ENCODE assay signal across 30 mouse cellular contexts in genomic region chr4:130211870-130212269, GRCm38 (mm10). TPM values are rescaled to one million over a fixed set of nuclear protein-coding genes. Genes with fewer than 3 reads are reported as not detected.
DNase-seq lines count a peak whose midpoint lies in the region; ATAC-seq and TF ChIP-seq lines count a peak whose summit lies in the region.
"Had no signal": no experiment of that assay in that cellular context is flagged by ENCODE, and none has a peak within 500 bp of the region (broad histone marks: within the 10 kb centered on the region; RNA-seq: fewer than 3 reads in every experiment).

No protein-coding gene starts in this region.

- TF ChIP-seq RAD21 in MEL (IDR thresholded peaks at IDR 0.05; ENCODE audit: low read depth, low read length) = no peak

- peak; percentile 58 to 63; a peak in 3 of 4 replicates for TF ChIP-seq EP300 in MEL (IDR thresholded peaks at IDR 0.05; ENCODE audit: low read depth in 1 of 2, low read length in 2 of 2)
- TF ChIP-seq EP300 in liver, embryonic 14.5 days (IDR thresholded peaks at IDR 0.05; ENCODE audit: low read depth) = peak; percentile 14; the same call in 1 of the 2 replicates

- H3K4me3 ChIP-seq in MEL (ENCODE audit: control insufficient read depth in 1 of 2, insufficient read depth in 1 of 2, low read depth in 2 of 2, low read length in 2 of 2) = no peak overlapping the region
- no peak overlapping the region for H3K4me3 ChIP-seq in liver, embryonic 14.5 days (ENCODE audit: insufficient read depth in 1 of 2, low read depth in 2 of 2, low read length in 2 of 2)
- H3K4me3 ChIP-seq: embryonic facial prominence, embryonic 12.5 days; embryonic facial prominence, embryonic 15.5 days; gastrocnemius, adult 2 months; hindbrain, embryonic 13.5 days had no signal

- WGBS in liver, embryonic 14.5 days (ENCODE audit: insufficient replicate concordance) = 55% methylated on average over 2 of the region's 2 CpGs

- TF ChIP-seq POLR2A in MEL (IDR thresholded peaks at IDR 0.05; ENCODE audit: control insufficient read depth in 1 of 2, insufficient read depth in 1 of 2, low read depth in 1 of 2, low read length in 2 of 2, poor library complexity in 1 of 2) = no peak

- H3K9ac ChIP-seq in MEL (ENCODE audit: control insufficient read depth, low read depth, low read length, poor library complexity, severe bottlenecking) = no peak overlapping the region
- H3K9ac ChIP-seq in liver, embryonic 14.5 days (replicated peaks) = 0 out of 2 replicates have a peak overlapping the region, but pooled peaks have one; percentile 12
- H3K9ac ChIP-seq: embryonic facial prominence, embryonic 12.5 days; embryonic facial prominence, embryonic 15.5 days; forebrain, postnatal 0 days; hindbrain, embryonic 13.5 days had no signal

- H3K36me3 ChIP-seq in MEL (ENCODE audit: control insufficient read depth in 1 of 2, insufficient read depth in 2 of 2, low read length in 2 of 2) = peaks cover 0 to 17% of the 10 kb centered on the region in 2 experiments; a peak in 2 of 4 replicates
- H3K36me3 ChIP-seq in liver, embryonic 14.5 days (replicated peaks; ENCODE audit: control insufficient read depth, insufficient read depth, low read depth) = no peaks in the 10 kb centered on the region
- H3K36me3 ChIP-seq: embryonic facial prominence, embryonic 12.5 days; embryonic facial prominence, embryonic 15.5 days; hindbrain, embryonic 13.5 days had no signal

- H3K27ac ChIP-seq in MEL (ENCODE audit: control insufficient read depth, low read depth, low read length) = no peak overlapping the region
- H3K27ac ChIP-seq in liver, embryonic 14.5 days = peak overlapping the region; percentile 21
- H3K27ac ChIP-seq: embryonic facial prominence, embryonic 12.5 days; embryonic facial prominence, embryonic 15.5 days; gastrocnemius, adult 2 months; hindbrain, embryonic 13.5 days had no signal

- ATAC-seq in liver, embryonic 14.5 days (ENCODE audit: insufficient read depth) = peak; percentile 44; the same call in 1 of the 2 replicates
- peak; percentile 38; the same call in 1 of the 2 replicates for ATAC-seq in megakaryocyte-erythroid progenitor cell, adult 5-6 weeks (replicated peaks; ENCODE audit: low FRiP score, low TSS enrichment, poor library complexity, severe bottlenecking)
- ATAC-seq: forebrain, embryonic 14.5 days; forebrain, postnatal 0 days; hindbrain, embryonic 16.5 days had no signal

- peaks cover 8 to 26% of the 10 kb centered on the region in 2 experiments for H3K4me1 ChIP-seq in MEL (ENCODE audit: control insufficient read depth in 1 of 2, insufficient read depth in 2 of 2, low read length in 2 of 2)
- H3K4me1 ChIP-seq in liver, embryonic 14.5 days (replicated peaks; ENCODE audit: control insufficient read depth in 2 of 2, insufficient read depth in 2 of 2, low read length in 1 of 2) = peaks cover 30 to 35% of the 10 kb centered on the region in 2 experiments
- H3K4me1 ChIP-seq: embryonic facial prominence, embryonic 12.5 days; embryonic facial prominence, embryonic 15.5 days; hindbrain, embryonic 13.5 days had no signal

- no peaks in the 10 kb centered on the region for H3K27me3 ChIP-seq in MEL (ENCODE audit: control insufficient read depth in 1 of 2, insufficient read depth in 2 of 2, low read length in 2 of 2)
- no peaks in the 10 kb centered on the region for H3K27me3 ChIP-seq in liver, embryonic 14.5 days (ENCODE audit: control insufficient read depth, insufficient read depth, low read length)
- H3K27me3 ChIP-seq: embryonic facial prominence, embryonic 12.5 days; hindbrain, embryonic 13.5 days had no signal

- DNase-seq in 416B (ENCODE audit: low read depth) (peak; percentile 34), MEL (ENCODE audit: low read depth, low spot score) (peak; percentile 50)
- DNase-seq in liver, embryonic 14.5 days (ENCODE audit: low read depth in 3 of 3, low spot score in 3 of 3) = no peak
- no peak for DNase-seq in cerebellum, adult 11-12 months
- no peak for DNase-seq in right cerebral cortex, adult 2 months (ENCODE audit: low spot score in 2 of 2)
- DNase-seq: adrenal gland, adult 8-10 months; adrenal gland, postnatal 25 days; cerebellum, adult 18-20 months; cerebellum, adult 9-10 months; cerebellum, postnatal 25 days; forebrain, postnatal 0 days; gastrocnemius, adult 2 months; gastrocnemius, postnatal 14 days; heart, adult 11 months had no signal

- no peak for TF ChIP-seq CTCF in MEL (IDR thresholded peaks at IDR 0.05 in 2 of 3, conservative IDR thresholded peaks at IDR 0.05 in 1 of 3; ENCODE audit: control insufficient read depth in 1 of 3, insufficient read depth in 1 of 3, low read depth in 2 of 3, low read length in 3 of 3, poor library complexity in 1 of 3, severe bottlenecking in 1 of 3)
- TF ChIP-seq CTCF in liver, embryonic 14.5 days (IDR thresholded peaks at IDR 0.05; ENCODE audit: low read depth) = no peak

- no peak overlapping the region; the same call in 1 of the 2 replicates for H3K4me2 ChIP-seq in liver, embryonic 14.5 days (ENCODE audit: low read depth)
- H3K4me2 ChIP-seq: embryonic facial prominence, embryonic 12.5 days; embryonic facial prominence, embryonic 15.5 days; heart, embryonic 11.5 days; hindbrain, embryonic 13.5 days had no signal

- no peaks in the 10 kb centered on the region for H3K79me2 ChIP-seq in MEL (ENCODE audit: control insufficient read depth, insufficient read depth, low read length, poor library complexity)

- H3K9me3 ChIP-seq in MEL (replicated peaks; ENCODE audit: insufficient read depth, low read length) = no peaks in the 10 kb centered on the region
- no peaks in the 10 kb centered on the region for H3K9me3 ChIP-seq in liver, embryonic 14.5 days (ENCODE audit: control insufficient read depth, low read length)
- H3K9me3 ChIP-seq: embryonic facial prominence, embryonic 12.5 days; embryonic facial prominence, embryonic 15.5 days; hindbrain, embryonic 13.5 days had no signal

TF ChIP-seq in MEL, 35 proteins besides CTCF, POLR2A, EP300 and RAD21:
- TF ChIP-seq RCOR1 (IDR thresholded peaks at IDR 0.05; ENCODE audit: low read depth, low read length) = 0 out of 2 replicates have a peak, but pooled peaks have one; percentile 22
- TF ChIP-seq POLR2AphosphoS2 (IDR thresholded peaks at IDR 0.05; ENCODE audit: low read length) = no peak
- TF ChIP-seq TCF12 (IDR thresholded peaks at IDR 0.05; ENCODE audit: low read depth, low read length) = peak; percentile 42; the same call in 1 of the 2 replicates
- TF ChIP-seq GATA1 (IDR thresholded peaks at IDR 0.05; ENCODE audit: low read depth, low read length) = peak; percentile 54; the same call in 1 of the 2 replicates
- no peak for TF ChIP-seq KAT2A (conservative IDR thresholded peaks at IDR 0.05; ENCODE audit: low read depth, low read length)
- TF ChIP-seq TAL1 (IDR thresholded peaks at IDR 0.05; ENCODE audit: low read length) = peak; percentile 70
- 0 out of 2 replicates have a peak, but pooled peaks have one; percentile 23 for TF ChIP-seq SIN3A (IDR thresholded peaks at IDR 0.05; ENCODE audit: low read length)

RNA-seq across cellular contexts. Expression of gene Gm853, which starts 10.3 kb away (rescaled TPM):
- total RNA-seq in MEL (2012; rRNA removed) = not detected in 2 replicates
- under 1 TPM in 1 of 2 experiments, not detected in 1; 0.04 TPM for polyA plus RNA-seq in MEL (2012; ENCODE audit: insufficient read depth in 1 of 2, insufficient read length in 2 of 2, low read depth in 1 of 2, low replicate concordance in 2 of 2, missing spikeins in 1 of 2)
- 0.01 TPM in 1 of 2 replicates, not detected in the other for polyA plus RNA-seq in liver, embryonic 14.5 days (2012; rRNA removed)
- polyA plus RNA-seq in liver, embryonic 14.5 days (2014; fragmentation: Nextera tagmentation; extraction: Ambion mirVana) = not detected in 2 replicates
- total RNA-seq in megakaryocyte-erythroid progenitor cell, adult 5-6 weeks (2014; fragmentation: Nextera tagmentation) = not detected in 2 replicates
- total RNA-seq in megakaryocyte-erythroid progenitor cell, adult 5-6 weeks (2017) = not detected in 2 replicates
- total RNA-seq: adrenal gland, adult 8-10 months; adrenal gland, postnatal 25 days; common myeloid progenitor, adult 5-6 weeks; forebrain, postnatal 0 days; gastrocnemius, adult 2 months; gastrocnemius, postnatal 14 days; gastrocnemius, postnatal 4 days; heart, adult 8-10 months; heart, postnatal 25 days; hematopoietic stem cell, adult 5-6 weeks had no signal
- polyA plus RNA-seq: embryonic facial prominence, embryonic 12.5 days; embryonic facial prominence, embryonic 15.5 days; forebrain, embryonic 11.5 days; frontal cortex, adult 2 months; heart, embryonic 11.5 days; heart, embryonic 14.5 days; heart, postnatal 0 days had no signal

RNA-seq across cellular contexts. Expression of gene Tinagl1, which starts 36.9 kb away (rescaled TPM):
- 6.1 and 6.2 TPM in 2 replicates for total RNA-seq in MEL (2012; rRNA removed)
- 10 to 100 TPM in 1 of 2 experiments, not detected in 1; 21.9 TPM for polyA plus RNA-seq in MEL (2012; ENCODE audit: insufficient read depth in 1 of 2, insufficient read length in 2 of 2, low read depth in 1 of 2, low replicate concordance in 2 of 2, missing spikeins in 1 of 2)
- polyA plus RNA-seq in liver, embryonic 14.5 days (2012; rRNA removed) = 24.4 and 27.0 TPM in 2 replicates
- polyA plus RNA-seq in liver, embryonic 14.5 days (2014; fragmentation: Nextera tagmentation; extraction: Ambion mirVana) = 18.2 and 20.7 TPM in 2 replicates
- 2.7 and 15.3 TPM in 2 replicates for total RNA-seq in megakaryocyte-erythroid progenitor cell, adult 5-6 weeks (2014; fragmentation: Nextera tagmentation)
- total RNA-seq in megakaryocyte-erythroid progenitor cell, adult 5-6 weeks (2017) = 1.8 and 2.7 TPM in 2 replicates

Comparison
In these comparisons a context has a peak if more than half of its experiments do, and no peak if none do; other contexts are left out.
1. DNase-seq: peak in 416B (single experiment) and MEL (single experiment); none in liver, embryonic 14.5 days (0 of 3), cerebellum, adult 11-12 months (single experiment) and right cerebral cortex, adult 2 months (0 of 2).